Mouse (Mus musculus): ENCODE data around the gene Rab23.
A peak's percentile ranks its signal among the peaks of the same experiment; 100 is the strongest.

Gene Rab23

DNA sequence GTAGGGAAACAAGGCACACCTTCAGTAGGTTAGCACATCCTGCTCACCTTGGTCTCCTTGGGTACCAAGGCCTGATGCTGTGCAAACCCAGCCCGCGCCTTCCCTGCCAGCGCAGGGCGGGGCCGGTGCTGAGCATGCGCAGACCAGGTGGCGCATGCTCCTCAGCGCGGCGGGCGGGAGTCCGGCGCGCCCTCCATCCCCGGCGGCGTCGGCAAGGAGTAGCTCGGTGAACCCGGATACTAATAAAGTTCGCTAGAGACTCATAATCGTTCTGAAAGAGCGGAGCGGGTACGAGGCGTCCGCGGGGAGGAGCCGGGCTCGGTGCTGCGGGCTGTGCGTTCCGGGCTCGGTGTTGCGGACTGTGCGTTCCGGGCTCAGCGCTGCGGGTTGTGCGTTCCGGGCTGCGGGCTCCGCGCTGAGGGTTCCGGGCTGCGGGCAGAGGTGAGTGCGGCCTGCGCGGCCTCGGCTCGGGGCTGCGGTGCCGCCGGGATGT, at the start of gene Rab23:
TSS of gene Rab23 (plus strand) at position 155 of the 493 bp plus-strand sequence.
- peak; percentile 80 for DNase-seq (ENCODE audit: low spot score)

DNA sequence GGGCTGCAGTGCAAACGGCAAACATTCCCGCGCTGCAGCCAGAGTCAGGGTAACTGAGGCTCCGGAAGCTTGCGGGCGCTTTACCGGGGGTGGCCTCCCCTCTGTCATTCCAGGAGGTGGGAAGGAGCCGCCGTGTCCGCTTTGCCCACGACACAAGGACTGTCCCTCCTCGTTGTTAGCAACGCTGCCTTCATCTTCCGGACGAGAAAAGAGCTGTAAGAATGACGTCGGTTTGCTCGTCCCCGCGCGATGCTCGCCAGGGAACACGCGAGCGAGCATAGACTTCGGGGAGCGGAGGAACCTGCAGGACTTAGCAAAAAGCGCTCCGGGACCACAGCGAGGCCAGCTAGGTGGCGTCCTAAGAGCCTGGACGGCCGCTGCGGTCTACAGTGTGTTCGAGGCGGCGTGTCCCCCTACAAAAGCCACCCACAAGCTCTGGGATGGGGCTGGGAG, 49.5 kb upstream of the Rab23 start:
- peak; percentile 26 for DNase-seq (ENCODE audit: low spot score)

DNA sequence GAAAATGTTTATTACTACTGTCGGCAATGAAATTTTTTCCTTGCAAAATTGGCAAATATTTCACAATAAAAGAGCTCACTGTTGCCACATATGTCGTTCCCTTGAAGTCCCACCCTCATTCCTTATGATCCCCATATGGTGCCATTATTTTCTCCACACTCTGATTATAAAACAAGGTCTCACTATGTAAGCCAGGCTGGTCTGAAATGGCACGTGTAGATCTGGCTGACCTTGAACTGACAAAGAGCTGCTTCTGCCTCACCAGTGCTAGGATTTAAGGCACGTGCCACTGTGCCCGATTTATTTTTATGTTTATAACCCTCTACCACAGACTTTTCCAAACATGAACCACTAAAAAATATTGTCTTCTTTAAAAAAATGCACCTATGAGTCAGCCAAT, 48.2 kb upstream of the Rab23 start:
- DNase-seq (ENCODE audit: low spot score): no peak

DNA sequence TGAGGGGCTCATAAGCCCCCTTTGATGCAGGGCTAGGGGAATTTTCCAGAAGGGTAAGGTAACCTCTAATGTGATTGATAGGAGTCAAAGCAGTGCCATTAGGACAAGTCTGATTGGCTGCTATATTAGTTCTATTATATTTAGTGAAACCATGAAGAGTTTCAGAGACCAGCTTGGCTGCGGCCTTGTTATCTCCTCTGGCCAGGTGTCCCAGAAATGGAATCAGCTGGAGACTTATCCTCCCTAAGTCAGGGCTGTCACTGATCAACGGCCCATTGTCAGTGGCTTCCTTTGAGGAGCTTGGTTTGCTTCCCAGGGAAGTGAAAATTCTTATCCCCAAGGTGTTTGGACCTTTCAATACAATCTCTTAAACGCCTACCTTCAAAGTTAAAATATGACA, 47.6 kb upstream of the Rab23 start:
- DNase-seq (ENCODE audit: low spot score): no peak

DNA sequence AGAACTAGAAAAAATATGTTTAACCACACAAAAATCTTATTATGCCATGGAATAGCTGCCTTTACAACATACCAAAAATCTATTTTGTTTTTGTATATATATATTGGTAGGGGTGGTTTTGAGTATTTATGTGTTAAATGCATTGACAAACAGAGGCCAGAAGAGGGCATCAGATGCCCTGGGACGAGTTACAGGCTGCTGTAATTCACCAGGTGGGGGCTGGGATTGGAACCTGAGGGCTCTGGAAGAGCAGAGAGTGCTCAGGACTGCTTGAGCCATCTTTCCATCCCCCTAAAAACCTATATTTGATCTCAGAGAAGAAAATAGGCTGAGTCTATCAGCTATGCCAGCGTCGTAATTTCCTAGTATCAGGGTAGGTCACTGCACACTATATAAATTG, 47.2 kb upstream of the Rab23 start:
- no peak for DNase-seq (ENCODE audit: low spot score)

DNA sequence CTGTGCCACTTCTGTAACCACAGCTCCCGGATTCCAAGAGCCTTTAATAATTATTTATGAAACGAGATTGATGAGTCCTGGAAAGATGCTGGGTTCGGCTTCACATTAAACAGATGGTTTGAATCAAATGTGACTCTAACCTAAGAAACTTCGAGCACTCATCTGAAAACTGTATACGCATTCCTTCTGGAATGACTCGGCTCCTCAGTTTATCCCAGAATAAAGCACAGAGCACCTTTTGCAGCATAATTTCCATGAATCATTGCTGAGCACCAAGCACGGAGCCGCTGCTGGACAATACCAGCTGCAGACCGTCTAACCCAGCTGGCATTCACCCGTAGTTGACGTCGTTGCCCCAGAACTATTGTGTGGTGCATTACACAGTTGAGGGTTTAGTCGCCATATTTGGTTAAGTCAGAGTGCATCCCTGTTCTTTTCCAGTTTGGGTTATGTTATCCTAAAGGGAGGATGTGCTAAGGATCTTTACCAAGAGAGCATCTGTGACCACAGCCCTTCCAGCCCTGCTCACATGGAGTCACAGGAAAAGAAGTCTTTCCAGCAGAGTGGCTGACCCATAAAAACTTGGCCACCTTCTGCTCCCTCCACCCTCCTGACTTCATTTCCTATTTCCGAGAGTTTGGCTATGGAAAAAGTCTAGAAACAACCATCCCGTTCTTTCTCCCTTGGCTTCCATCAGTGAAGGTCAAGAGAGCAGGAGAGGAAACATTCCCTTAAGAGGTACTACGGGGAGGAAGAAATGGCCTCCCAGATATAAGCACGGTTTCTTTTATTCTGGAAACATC, 46.3 kb upstream of the Rab23 start:
- no peak for DNase-seq (ENCODE audit: low spot score)

DNA sequence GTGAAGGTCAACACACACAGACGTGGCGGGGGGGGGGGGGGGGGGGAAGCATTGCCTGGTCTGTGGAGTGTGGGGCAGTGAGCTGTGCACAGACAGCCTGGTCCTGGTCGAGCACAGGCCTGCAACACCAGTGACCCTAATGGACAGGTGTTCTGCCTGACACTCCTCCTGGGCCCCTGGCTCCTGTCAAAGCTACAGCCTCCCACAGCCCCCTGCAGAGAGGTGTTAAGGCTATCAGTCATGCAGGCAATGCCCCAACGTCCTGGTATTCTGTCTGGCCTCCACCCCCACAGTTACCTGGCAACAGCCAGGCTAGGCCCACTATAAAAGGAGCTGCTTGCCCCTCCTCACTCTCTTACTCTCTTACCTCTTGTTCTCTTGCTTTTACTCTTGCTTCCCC, 39.3 kb upstream of the Rab23 start:
- DNase-seq (ENCODE audit: low spot score): no peak

DNA sequence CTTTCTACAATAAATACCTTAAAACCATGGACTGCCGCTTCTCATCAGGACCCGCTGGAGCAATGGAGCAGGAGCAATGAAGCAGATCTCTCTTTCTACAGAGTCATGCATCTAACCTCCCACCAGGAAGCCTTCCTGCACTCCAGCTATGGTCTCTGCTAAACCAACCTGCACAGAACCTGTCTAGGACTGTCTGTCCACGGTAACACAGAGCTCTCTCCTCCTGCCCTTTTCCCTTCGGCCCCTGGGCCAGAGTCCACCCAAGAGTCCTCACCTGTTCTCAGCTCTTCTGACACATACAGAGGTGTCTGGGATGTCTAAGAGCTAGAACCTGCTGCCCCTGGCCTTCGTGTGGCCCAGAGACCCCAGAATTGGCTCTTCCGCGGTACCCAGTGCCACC, 38.8 kb upstream of the Rab23 start:
- no peak for DNase-seq (ENCODE audit: low spot score)

DNA sequence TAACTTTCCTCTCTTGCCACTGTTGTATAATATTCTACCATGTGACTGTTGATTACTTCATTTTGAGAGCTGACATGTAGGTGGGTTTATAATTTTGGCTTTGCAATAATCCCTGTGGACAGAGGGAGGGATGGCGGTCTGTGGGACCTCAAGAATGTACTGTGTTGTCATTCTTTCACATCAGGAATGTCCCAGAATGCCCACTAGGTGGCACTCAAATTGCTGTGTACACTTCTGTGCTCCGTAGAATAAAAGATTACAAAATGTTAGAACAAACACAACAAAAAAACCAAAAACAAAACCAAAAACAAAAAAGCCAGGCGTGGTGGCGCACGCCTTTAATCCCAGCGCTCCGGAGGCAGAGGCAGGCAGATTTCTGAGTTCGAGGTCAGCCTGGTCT, 35.2 kb upstream of the Rab23 start:
- no peak for DNase-seq (ENCODE audit: low spot score)

DNA sequence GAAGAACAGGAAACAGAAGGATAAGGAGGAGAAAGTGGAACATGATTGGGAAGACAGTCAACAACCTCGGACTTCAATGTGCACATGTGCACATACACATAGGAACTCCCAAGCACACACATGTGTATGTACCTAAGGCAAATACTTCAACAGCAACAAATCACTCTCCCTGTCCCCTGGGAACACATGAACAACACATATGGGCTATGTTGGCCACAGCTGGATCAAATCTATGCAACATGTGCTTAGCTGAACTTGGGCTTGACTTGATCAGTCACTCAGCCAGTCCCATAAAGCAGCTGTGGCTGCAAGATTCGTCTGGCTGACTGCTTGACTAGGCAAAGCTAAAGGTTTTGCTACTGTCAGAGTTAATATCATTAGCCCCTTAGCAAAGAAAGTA, 30.9 kb upstream of the Rab23 start:
- DNase-seq (ENCODE audit: low spot score): no peak

DNA sequence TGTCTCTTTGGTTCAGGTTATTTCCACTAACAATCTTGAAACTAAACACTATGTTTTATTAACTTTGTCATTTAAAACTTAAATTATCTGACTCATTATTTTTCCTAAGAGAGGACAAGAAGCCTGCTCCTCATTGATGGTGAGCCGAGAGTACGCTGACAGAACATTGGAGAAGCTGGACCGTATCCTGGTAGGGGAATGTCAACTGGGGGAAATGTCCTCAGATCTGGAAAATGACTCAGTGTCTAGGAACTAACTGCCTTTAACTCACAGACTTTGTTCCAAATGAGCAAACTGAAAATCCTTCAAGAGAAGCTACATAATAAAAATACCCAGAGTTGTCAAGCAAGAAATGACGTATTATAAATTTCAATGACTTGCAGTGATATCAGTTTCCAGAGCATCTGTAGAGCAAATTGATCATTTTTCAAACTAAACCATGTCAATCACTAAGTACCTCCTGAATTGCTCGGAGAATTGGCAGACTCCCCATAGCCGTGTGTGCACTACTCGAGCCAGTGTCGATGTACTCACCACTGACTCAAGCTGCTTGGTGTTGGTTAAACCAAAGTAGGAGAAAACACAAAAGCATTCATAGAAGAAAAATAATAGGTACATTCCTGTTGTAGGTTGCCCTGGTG, 30.1 kb upstream of the Rab23 start:
- no peak for DNase-seq (ENCODE audit: low spot score)

DNA sequence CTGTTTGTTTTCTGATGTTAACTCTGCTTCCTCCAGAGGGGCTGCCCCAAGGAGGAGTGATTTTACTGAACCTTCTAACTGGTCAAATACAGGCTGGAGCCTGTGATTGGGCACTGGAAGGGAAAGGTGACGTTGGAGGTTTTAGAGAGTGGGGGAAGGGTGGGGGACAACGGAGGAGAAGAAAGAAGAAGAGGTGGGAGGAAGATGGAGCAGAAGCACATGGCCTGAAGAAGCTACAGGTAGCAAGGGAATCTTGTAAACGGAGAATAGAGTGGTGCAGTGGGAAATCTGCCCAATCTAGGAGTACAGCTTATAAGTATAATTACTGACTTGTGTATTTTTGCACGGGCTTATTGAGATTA, 29.6 kb upstream of the Rab23 start:
- DNase-seq (ENCODE audit: low spot score): no peak

DNA sequence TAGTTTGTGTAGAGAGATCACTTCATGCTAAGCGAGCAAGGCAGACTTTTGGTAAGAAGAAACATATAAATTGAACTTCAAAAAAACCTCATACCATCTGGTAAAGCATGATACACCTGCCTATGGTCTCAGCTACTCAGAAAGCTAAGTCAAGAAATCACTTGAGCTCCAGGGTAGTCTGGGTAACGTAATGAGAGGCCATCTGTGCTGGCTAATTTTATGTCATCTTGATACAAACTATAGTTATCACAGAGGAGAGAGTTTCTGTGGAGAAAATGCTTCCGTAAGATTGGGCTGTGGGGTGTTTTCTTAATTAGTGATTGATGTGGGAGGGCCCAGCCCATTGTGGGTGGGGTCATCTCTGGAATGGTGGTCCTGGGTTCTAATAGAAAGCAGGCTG, 25.8 kb upstream of the Rab23 start:
- DNase-seq (ENCODE audit: low spot score): no peak

DNA sequence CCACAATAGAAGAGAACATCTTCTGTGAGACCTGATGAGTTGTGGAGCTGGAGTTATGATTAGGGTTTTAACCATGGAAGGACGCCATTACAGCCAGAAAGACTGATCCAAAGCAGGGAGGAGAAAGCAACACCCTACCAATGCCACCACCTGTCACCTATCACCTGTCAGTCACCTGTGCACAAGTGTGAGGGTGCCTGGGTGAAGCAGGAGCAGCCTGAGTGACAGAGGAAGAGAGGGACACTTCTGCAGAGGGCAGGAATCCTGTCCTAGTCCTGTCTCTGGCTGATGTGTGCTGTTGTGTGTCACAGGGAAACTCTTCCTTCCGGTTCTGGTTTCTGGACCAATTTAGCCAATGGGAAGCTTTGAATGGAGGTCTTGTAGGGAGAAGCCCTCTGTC, 23.7 kb upstream of the Rab23 start:
- no peak for DNase-seq (ENCODE audit: low spot score)

DNA sequence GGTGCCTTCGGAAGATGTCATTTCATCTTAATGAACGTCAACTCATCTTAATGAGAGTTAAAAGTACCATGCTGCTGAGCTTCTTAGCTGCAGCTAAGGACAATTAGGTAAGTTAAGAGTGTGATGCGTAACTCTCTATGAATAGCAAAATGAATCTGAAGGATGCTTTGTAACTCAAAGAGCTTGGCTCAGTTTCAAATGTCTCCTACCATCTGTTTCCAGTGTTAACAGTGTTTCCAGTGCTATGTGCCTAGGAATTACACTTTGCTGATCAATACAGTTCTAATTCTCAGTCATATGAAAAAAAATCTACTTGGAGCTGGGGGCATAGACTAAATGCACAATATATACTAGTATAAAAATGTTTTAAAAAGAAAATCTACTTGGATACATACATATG, 18.4 kb upstream of the Rab23 start:
- no peak for DNase-seq (ENCODE audit: low spot score)

DNA sequence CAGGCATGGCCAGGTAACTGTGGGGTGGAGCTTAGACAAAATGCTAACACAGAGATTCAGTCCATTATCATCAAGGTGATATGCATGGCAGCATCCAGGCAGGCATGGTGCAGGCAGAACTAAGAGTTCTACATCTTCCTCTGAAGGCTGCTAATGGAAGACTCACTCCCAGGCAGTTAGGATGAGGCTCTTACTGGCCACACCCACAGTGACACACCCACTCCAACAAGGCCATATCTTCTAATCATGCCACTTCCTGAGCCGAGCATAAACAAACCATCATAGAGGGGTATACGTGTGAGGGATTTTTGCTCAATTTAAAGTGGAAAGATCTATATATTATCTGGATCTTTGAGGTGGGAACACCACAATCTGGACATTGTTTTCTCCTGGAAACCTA, 10.1 kb upstream of the Rab23 start:
- DNase-seq (ENCODE audit: low spot score): no peak

DNA sequence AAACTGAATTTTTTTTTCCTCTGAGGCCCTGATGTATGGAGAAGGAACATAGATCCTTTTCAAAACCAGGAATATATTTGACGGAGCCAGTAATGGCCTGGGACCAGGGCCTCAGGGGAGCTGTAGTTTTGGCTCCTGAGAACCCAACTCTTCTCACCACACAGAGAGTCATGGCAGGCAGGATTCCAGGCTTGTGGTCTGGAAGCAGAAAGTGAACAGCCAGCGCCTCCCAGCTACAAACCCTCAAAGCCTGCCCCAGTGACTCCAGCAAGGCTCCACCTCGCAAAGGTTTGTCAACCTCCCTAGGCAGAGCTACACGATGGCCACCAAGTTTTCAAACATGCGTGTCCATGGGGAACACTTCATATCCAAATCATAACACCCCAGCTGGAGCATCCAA, 7.7 kb upstream of the Rab23 start:
- DNase-seq (ENCODE audit: low spot score): no peak

DNA sequence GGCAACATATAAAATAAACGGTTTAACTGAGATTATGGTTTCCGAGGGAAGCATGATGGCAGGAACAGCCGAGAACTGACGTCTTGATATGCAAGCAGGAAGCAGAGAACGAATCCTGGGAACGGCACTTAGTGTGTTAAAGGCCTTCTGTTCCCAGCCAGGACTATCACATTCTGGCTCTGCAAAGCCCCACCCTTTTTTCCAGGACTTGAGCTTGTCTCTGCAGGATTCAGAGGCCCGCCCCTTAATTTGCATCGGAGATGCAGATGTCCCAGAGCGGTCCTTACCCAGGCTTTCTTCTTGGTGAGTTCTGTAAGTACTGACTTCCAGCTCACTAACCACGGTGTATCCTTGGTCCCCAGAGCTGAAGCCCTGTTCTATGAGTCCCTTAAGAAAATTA, 4.9 kb upstream of the Rab23 start:
- no peak for DNase-seq (ENCODE audit: low spot score)

DNA sequence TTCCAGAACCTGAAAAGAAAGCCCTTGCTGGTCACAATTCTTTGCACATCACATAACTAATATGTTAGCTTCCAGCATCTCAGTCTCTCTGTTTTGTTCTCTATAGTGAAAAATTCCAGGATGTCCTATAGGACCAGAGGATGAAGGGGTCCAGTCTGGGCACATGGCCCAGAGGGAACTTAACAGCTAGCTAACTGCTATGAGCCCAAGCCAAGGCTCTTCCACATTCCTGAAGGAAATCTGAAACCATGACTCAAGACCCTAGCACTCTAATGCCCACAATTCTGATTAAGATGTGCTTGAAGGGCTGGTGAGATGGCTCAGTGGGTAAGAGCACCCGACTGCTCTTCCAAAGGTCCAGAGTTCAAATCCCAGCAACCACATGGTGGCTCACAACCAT, 2.1 kb upstream of the Rab23 start:
- no peak for DNase-seq (ENCODE audit: low spot score)

DNA sequence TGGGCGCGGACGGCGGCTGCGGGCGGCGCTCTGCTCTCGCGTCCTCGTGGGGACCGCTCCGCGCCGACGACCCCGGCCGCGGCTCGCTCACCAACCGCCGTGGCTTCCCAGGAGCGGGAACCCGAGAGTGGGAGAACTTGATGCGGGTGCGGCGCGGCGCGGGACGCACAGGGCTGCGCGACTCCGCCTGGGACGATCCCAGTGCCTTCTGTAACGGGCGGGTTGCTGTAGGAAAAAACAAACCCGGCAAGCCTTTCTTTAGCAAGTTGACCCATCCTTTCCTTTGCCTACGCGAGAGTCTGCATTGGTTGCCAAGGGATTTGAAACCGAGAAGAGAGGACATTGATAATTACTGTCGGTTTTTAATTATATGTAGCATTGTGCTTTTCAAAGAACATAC, 544 bp downstream of the Rab23 start:
- DNase-seq (ENCODE audit: low spot score): peak; percentile 12

DNA sequence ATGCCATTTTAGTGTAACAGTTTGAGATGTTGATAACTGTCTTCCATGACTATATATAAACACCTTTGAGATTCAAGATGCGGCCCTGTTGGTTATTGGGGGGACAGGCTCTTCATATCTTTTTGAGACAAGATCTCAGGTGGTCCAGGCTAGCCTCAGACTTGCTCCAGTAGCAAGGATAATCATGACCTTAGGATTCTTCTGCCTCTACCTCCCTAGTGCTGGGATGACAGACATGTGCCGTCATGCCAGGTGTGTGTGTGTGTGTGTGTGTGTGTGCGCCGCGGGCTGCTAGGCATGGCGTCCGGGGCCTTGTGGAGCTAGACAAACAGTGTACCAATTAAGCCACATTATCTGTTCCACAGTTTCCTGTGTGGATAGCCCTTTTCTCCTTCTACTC, 1.3 kb downstream of the Rab23 start:
- DNase-seq (ENCODE audit: low spot score): no peak

DNA sequence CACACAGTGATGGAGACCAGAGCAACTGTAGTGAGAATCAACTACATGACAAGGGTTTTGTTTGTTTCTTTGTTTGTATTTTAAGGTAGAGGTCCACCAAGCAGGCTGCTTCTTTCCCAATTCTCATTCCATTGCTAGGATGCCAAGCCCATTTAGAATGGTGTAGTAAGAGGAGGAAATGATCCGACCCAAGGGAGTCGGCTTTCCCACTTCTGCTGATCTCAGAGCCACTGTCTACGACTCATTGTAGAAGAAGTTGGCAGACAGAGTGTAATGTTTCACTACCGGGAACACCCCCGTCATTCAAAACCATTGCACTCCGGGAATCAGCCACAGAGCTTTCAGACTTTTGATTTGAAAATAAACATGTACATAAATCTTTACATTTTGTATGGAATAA, 4.8 kb downstream of the Rab23 start:
- DNase-seq (ENCODE audit: low spot score): no peak

DNA sequence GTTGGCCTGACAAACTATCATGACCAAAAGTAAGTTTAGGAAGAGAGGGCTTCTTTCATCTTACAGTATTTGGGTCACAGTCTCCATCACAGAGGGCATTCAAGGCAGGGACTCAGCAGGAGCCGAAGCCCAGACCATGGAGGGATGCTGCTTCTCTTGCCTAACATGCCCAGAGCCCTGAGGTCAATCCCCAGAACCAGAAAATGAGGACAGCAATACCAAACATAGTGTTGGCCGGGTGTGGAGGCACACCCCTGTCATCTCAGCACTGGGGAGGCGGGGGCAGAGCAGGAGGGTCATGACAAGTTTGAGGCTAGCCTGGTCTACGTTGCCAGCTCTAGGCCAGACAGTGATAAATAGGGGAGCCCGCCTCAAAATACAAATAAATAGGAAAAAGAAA, 5.4 kb downstream of the Rab23 start:
- no peak for DNase-seq (ENCODE audit: low spot score)

DNA sequence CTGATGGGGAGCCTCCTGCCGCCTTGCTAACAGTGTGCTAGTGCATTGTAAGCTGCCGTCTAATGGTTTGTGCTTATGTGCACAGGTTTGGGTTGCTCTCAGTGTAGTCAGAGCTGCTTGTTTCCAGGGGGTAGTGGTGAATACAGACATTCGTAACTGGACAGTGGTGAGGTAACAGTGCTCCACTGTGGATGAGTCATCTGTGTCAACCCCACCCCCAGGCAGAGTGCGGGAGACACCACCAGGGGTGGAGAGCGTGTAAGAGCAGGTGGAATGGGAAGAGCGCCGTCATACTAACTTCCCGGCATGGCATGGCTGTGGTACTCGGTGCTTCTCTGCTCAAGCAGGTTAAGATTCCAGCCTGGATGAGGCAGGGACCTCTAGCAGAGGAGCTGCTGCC, 13.4 kb downstream of the Rab23 start:
- DNase-seq (ENCODE audit: low spot score): no peak

Measured in left cerebral cortex, adult 11 months (tissue).